Mouse (Mus musculus) MEL (cell line): ENCODE data around the gene Nme6. TPM values are rescaled to one million over a fixed set of nuclear protein-coding genes. Genes with fewer than 3 reads are reported as not detected.
A peak's percentile ranks its signal among the peaks of the same experiment; 100 is the strongest.

Source experiments
- DNase-seq: peaks from one replicate; pipeline ENCODE4 v3.0.0; 2011; ENCODE audit warnings: low read depth, low spot score
- H3K27ac ChIP-seq: 2 replicates; pipeline ENCODE4 v1.5.1; 2012; ENCODE audit warnings: low read depth, mild to moderate bottlenecking, control low read depth, low read length, moderate library complexity; ENCODE audit not compliant: control insufficient read depth
- H3K27me3 ChIP-seq, 2 experiments: fragments of 150-350 bp in 1 of 2; sonication (generic) in 1 of 2; 2 replicates each; pipeline ENCODE4 v1.6.1; 2012; ENCODE audit warnings: low read length in 2 of 2, mild to moderate bottlenecking in 2 of 2, improper control_type of control experiment in 1 of 2, moderate library complexity in 1 of 2; ENCODE audit not compliant: insufficient read depth in 2 of 2, control insufficient read depth in 1 of 2
- H3K36me3 ChIP-seq, 2 experiments: 2 replicates each; pipeline ENCODE4 v1.6.1; 2012 to 2014; ENCODE audit warnings: low read length in 2 of 2, improper control_type of control experiment in 1 of 2, inconsistent platforms in 1 of 2, mild to moderate bottlenecking in 1 of 2; ENCODE audit not compliant: insufficient read depth in 2 of 2, control insufficient read depth in 1 of 2
- H3K4me1 ChIP-seq, 2 experiments: fragments of 150-350 bp in 1 of 2; sonication (generic) in 1 of 2; 2 replicates each; pipeline ENCODE4 v1.6.1; 2012; ENCODE audit warnings: low read length in 2 of 2, improper control_type of control experiment in 1 of 2, mild to moderate bottlenecking in 1 of 2; ENCODE audit not compliant: insufficient read depth in 2 of 2, control insufficient read depth in 1 of 2
- H3K4me3 ChIP-seq, 2 experiments: fragments of 150-350 bp in 1 of 2; sonication (generic) in 1 of 2; 2 replicates each; pipeline ENCODE4 v1.5.1; 2012; ENCODE audit warnings: low read depth in 2 of 2, low read length in 2 of 2, mild to moderate bottlenecking in 2 of 2, moderate library complexity in 2 of 2, control low read depth in 1 of 2, improper control_type of control experiment in 1 of 2; ENCODE audit not compliant: control insufficient read depth in 1 of 2, insufficient read depth in 1 of 2
- H3K79me2 ChIP-seq: 2 replicates; pipeline ENCODE4 v1.6.1; 2012; ENCODE audit warnings: mild to moderate bottlenecking, low read length, moderate library complexity; ENCODE audit not compliant: control insufficient read depth, poor library complexity, insufficient read depth
- H3K9ac ChIP-seq: 2 replicates; pipeline ENCODE4 v1.6.1; 2012; ENCODE audit warnings: low read depth, mild to moderate bottlenecking, control low read depth, low read length, moderate library complexity; ENCODE audit not compliant: control insufficient read depth, poor library complexity, severe bottlenecking
- H3K9me3 ChIP-seq: fragments of 150-350 bp; sonication (generic); replicated peaks from 2 replicates; pipeline ENCODE4 v1.6.1; 2012; ENCODE audit warnings: mild to moderate bottlenecking, low read length, improper control_type of control experiment, moderate library complexity; ENCODE audit not compliant: insufficient read depth
- CHD1 ChIP-seq: IDR thresholded peaks from 2 replicates; pipeline ENCODE4 v1.6.1; 2012; ENCODE audit warnings: low read depth, mild to moderate bottlenecking, inconsistent platforms, low read length, improper control_type of control experiment
- CHD2 ChIP-seq: IDR thresholded peaks from 2 replicates; pipeline ENCODE4 v1.6.1; 2011; ENCODE audit warnings: low read length, improper control_type of control experiment
- CTCF ChIP-seq, 3 experiments: IDR thresholded peaks in 2 of 3; conservative IDR thresholded peaks in 1 of 3; 2 replicates each; pipeline ENCODE4 v1.5.1; 2011 to 2012; ENCODE audit warnings: low read length in 3 of 3, low read depth in 2 of 3, mild to moderate bottlenecking in 2 of 3, improper control_type of control experiment in 1 of 3, inconsistent platforms in 1 of 3, mixed read lengths in 1 of 3, moderate library complexity in 1 of 3; ENCODE audit not compliant: control insufficient read depth in 1 of 3, insufficient read depth in 1 of 3, poor library complexity in 1 of 3, severe bottlenecking in 1 of 3
- E2F4 ChIP-seq: IDR thresholded peaks from 2 replicates; pipeline ENCODE4 v1.6.1; 2011; ENCODE audit warnings: low read depth, low read length, improper control_type of control experiment, borderline replicate concordance
- ETS1 ChIP-seq: IDR thresholded peaks from 2 replicates; pipeline ENCODE4 v1.6.1; 2012; ENCODE audit warnings: low read depth, mild to moderate bottlenecking, inconsistent platforms, low read length, improper control_type of control experiment, moderate library complexity
- GATA1 ChIP-seq: IDR thresholded peaks from 2 replicates; pipeline ENCODE4 v1.6.1; 2011; ENCODE audit warnings: low read depth, low read length, improper control_type of control experiment
- HCFC1 ChIP-seq: IDR thresholded peaks from 2 replicates; pipeline ENCODE4 v1.6.1; 2012; ENCODE audit warnings: low read depth, mild to moderate bottlenecking, inconsistent platforms, low read length, improper control_type of control experiment, moderate library complexity
- MAX ChIP-seq: IDR thresholded peaks from 2 replicates; pipeline ENCODE4 v1.6.1; 2011; ENCODE audit warnings: low read length, improper control_type of control experiment
- MAZ ChIP-seq: IDR thresholded peaks from 2 replicates; pipeline ENCODE4 v1.6.1; 2012; ENCODE audit warnings: low read depth, mild to moderate bottlenecking, inconsistent platforms, low read length, improper control_type of control experiment
- MXI1 ChIP-seq: IDR thresholded peaks from 2 replicates; pipeline ENCODE4 v1.6.1; 2011; ENCODE audit warnings: mild to moderate bottlenecking, low read depth, low read length, improper control_type of control experiment
- MYC ChIP-seq: IDR thresholded peaks from 2 replicates; pipeline ENCODE4 v1.6.1; 2011; ENCODE audit warnings: low read depth, mild to moderate bottlenecking, low read length, improper control_type of control experiment, moderate library complexity
- NELFE ChIP-seq: IDR thresholded peaks from 2 replicates; pipeline ENCODE4 v1.6.1; 2011; ENCODE audit warnings: low read depth, low read length, improper control_type of control experiment
- NRF1 ChIP-seq: IDR thresholded peaks from 2 replicates; pipeline ENCODE4 v1.6.1; 2014; ENCODE audit warnings: low read depth, mild to moderate bottlenecking, inconsistent platforms, low read length, improper control_type of control experiment, moderate library complexity; ENCODE audit not compliant: poor library complexity, insufficient read depth, severe bottlenecking
- POLR2AphosphoS2 ChIP-seq: IDR thresholded peaks from 2 replicates; pipeline ENCODE4 v1.6.1; 2011; ENCODE audit warnings: low read length, improper control_type of control experiment
- RAD21 ChIP-seq: IDR thresholded peaks from 2 replicates; pipeline ENCODE4 v1.6.1; 2011; ENCODE audit warnings: mild to moderate bottlenecking, low read depth, low read length, improper control_type of control experiment
- SIN3A ChIP-seq: IDR thresholded peaks from 2 replicates; pipeline ENCODE4 v1.6.1; 2012; ENCODE audit warnings: low read length, improper control_type of control experiment, inconsistent platforms
- TBP ChIP-seq: IDR thresholded peaks from 2 replicates; pipeline ENCODE4 v1.8.0; 2011; ENCODE audit warnings: low read depth, low read length, improper control_type of control experiment
- TCF12 ChIP-seq: IDR thresholded peaks from 2 replicates; pipeline ENCODE4 v1.6.1; 2014; ENCODE audit warnings: low read depth, mild to moderate bottlenecking, inconsistent platforms, low read length, improper control_type of control experiment, moderate library complexity
- USF2 ChIP-seq, 2 experiments: IDR thresholded peaks; 2 replicates each; pipeline ENCODE4 v1.6.1; 2011 to 2012; ENCODE audit warnings: improper control_type of control experiment in 2 of 2, low read length in 2 of 2, borderline replicate concordance in 1 of 2, inconsistent platforms in 1 of 2, low read depth in 1 of 2, mild to moderate bottlenecking in 1 of 2; ENCODE audit not compliant: insufficient read depth in 1 of 2
- ZNF384 ChIP-seq: IDR thresholded peaks from 2 replicates; pipeline ENCODE4 v1.6.1; 2012; ENCODE audit warnings: low read depth, mild to moderate bottlenecking, inconsistent platforms, low read length, improper control_type of control experiment
- polyA plus RNA-seq, 2 experiments: library from polyadenylated mRNA; stranded (reverse) in 1 of 2; unstranded in 1 of 2; fragments of >175 nt in 1 of 2; fragments of >200 nt in 1 of 2; gene quantifications; 2 replicates each; pipeline versions ENCODE4 v1.2.1 to v1.2.4; 2012; ENCODE audit warnings: low replicate concordance in 2 of 2, low read depth in 1 of 2; ENCODE audit not compliant: insufficient read length in 2 of 2, insufficient read depth in 1 of 2, missing spikeins in 1 of 2
- total RNA-seq: library from RNA; depleted of rRNA; stranded (reverse); fragments of 300-350 nt; gene quantifications from 2 replicates; pipeline ENCODE4 v1.2.3, GENCODE M21; 2012

Gene Nme6
- total and polyA plus RNA-seq, 3 experiments: 84.1 to 98.2 TPM; not detected in 1

DNA sequence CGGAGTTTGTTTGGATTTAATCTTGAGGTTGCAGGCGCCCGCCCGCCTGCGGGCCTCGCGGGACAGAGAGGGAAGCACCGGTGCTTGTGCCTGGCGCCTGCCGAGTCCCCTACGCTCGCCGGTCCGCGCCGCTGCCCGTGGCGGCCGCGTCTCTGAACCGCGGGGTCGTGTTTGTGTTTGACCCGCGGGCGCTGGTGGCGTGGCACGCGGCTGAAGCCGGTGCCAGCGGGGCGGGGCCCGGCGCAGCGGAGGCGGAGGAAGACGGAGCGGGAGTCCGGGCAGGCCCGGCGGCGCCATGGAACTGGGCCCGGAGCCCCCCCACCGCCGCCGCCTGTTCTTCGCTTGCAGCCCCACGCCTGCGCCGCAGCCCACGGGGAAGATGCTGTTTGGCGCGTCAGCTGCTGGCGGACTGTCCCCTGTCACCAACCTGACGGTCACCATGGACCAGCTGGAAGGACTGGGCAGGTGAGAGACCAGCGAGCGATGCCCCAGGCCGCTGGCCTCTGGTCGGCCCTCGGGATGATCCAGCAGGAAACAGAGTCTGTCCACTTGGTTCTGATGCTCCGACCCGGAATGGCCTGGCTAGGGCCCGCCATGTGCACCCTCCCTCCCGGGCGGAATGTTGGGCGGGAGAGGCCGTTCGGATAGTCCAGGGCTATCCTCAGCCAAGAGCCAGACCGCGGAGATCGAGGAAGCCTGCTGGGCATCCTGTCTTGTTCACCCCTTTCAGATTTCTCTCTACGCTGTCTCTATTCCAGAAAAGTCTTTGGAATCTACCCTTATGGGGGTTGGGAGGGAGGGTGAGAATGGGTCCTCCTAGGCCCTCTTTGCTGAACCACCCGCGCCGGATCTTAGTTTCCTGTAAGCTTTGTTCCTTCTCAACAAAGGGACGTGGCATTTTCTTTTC is 43.4 kb downstream of the Nme6 start (continued):
- TF ChIP-seq NELFE: no peak
- TF ChIP-seq TBP: no peak
- TF ChIP-seq MAZ: no peak
- TF ChIP-seq GATA1: no peak
- no peak for TF ChIP-seq USF2 (IDR thresholded peaks at IDR 0.05; ENCODE audit: borderline replicate concordance in 1 of 2, insufficient read depth in 1 of 2, low read depth in 1 of 2, low read length in 2 of 2)
- TF ChIP-seq TCF12: no peak
- no peak for TF ChIP-seq ZNF384
- TF ChIP-seq HCFC1: no peak; the same call in 1 of the 2 replicates
- no peak; the same call in 1 of the 2 replicates for TF ChIP-seq MXI1
- no peak for TF ChIP-seq CHD2

DNA sequence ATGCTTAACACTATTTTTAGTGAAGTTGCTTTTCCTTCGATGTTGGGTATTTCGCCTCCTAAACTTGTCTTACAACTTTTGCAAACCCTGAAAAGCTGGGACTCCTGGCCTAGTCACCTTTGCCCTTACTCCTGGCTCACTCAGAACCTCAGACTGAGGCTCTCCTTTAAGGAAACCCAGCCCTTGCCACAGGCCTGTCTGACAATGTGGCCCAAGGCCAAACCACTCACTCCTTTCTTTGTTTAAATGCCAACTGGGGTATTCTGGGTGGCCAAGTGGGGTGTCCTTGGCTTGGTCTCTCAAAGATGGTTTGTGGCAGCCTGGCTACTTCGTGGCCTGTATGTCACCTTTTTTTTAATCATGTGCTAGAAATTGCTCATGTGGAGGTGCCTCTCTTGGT is 44.2 kb downstream of the Nme6 start:
- H3K9ac ChIP-seq: peak overlapping the region; percentile 95
- TF ChIP-seq ETS1 (0 out of 2 replicates have a peak, but pooled peaks have one; percentile 17), MYC (no peak; the same call in 1 of the 2 replicates), MXI1 (peak; percentile 60; the same call in 1 of the 2 replicates), CHD1 (peak; percentile 80; the same call in 1 of the 2 replicates)
- peaks cover 2 to 9% of the 10 kb centered on the region in 2 experiments; a peak in 1 of 4 replicates for H3K4me1 ChIP-seq
- peak overlapping the region; percentile 99 for H3K27ac ChIP-seq
- peak overlapping the region; percentile 92 to 97 for H3K4me3 ChIP-seq
- peaks cover 46% of the 10 kb centered on the region for H3K79me2 ChIP-seq
- no peaks in the 10 kb centered on the region for H3K27me3 ChIP-seq
- peak; percentile 69 for DNase-seq
- H3K36me3 ChIP-seq: peaks cover 34 to 37% of the 10 kb centered on the region in 2 experiments
- H3K9me3 ChIP-seq: no peaks in the 10 kb centered on the region

DNA sequence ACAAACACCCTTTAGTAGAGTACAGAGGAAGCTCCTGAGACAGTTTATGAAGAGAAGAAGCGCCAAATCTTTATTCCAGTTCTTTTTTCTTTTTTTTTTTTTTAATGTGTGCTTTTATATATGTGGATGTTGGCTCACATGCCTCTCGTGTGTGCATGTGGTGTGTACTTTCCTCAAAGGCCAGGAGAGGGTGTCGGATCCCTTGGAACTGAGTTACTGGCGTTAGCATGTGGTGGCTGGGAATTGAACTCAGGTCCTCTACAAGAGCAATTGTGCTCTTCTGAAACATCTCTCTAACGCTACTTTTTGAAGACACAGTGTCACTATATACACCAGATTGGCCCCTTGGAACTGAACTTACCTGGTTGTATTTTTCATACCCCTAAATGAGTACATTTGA is 45.1 kb downstream of the Nme6 start:
- Histone ChIP-seq H3K9ac (peak overlapping the region; percentile 95), H3K27me3 (no peaks in the 10 kb centered on the region), H3K9me3 (no peaks in the 10 kb centered on the region)
- DNase-seq: peak; percentile 74
- TF ChIP-seq E2F4 (no peak), HCFC1 (no peak), NRF1 (no peak), MXI1 (peak; percentile 38; the same call in 1 of the 2 replicates), POLR2AphosphoS2 (no peak), MAX (peak; percentile 42; the same call in 1 of the 2 replicates), SIN3A (0 out of 2 replicates have a peak, but pooled peaks have one; percentile 40), CTCF (IDR thresholded peaks at IDR 0.05 in 2 of 3, conservative IDR thresholded peaks at IDR 0.05 in 1 of 3; ENCODE audit: control insufficient read depth in 1 of 3, insufficient read depth in 1 of 3, low read depth in 2 of 3, low read length in 3 of 3, poor library complexity in 1 of 3, severe bottlenecking in 1 of 3) (peak; percentile 24 to 34 (median 27); a peak in 5 of 6 replicates), RAD21 (peak; percentile 14), MYC (peak; percentile 68; the same call in 1 of the 2 replicates)
- TF ChIP-seq, all 39 proteins: peak for 6
- peaks cover 2 to 4% of the 10 kb centered on the region in 2 experiments; a peak in 1 of 4 replicates for H3K4me1 ChIP-seq
- H3K79me2 ChIP-seq: peaks cover 46% of the 10 kb centered on the region
- H3K27ac ChIP-seq: no peak overlapping the region
- peaks cover 40 to 41% of the 10 kb centered on the region in 2 experiments for H3K36me3 ChIP-seq
- H3K4me3 ChIP-seq: peak overlapping the region; percentile 92 to 97
